Mouse (Mus musculus): Measurements from ENCODE around the gene Cog2.

DNA sequence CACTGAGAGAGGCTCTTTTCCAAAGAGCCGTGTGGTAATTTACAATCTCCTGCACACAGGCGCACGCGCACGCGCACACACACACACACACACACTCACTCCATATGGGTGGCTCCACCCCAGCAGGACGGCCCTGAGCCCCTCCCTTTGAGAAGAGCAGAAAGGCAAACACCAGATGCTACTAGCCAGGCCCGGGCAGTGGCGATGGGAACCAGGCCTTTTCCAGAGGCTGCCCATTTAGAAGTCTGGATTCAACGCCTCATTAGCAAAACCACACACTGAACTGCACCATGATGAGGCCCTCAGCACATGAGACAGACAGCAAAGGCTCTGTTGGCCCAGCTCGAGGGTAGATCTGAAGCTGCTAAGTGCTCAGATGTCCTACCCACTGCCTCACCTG lies 24.9 kb upstream of the Cog2 start:
- TF ChIP-seq POLR2A (IDR thresholded peaks at IDR 0.05; ENCODE audit: extremely low read depth, insufficient read depth, low read length) = no peak
- no peak for TF ChIP-seq CTCF (IDR thresholded peaks at IDR 0.05; ENCODE audit: extremely low read depth, insufficient read depth, low read length)

Measured in cortical plate, adult 2 months (tissue).